Mouse (Mus musculus) testis, adult 2 months (tissue): ENCODE measurements around the gene Rhbdf2. TPM values are rescaled to one million over a fixed set of nuclear protein-coding genes. Genes with fewer than 3 reads are reported as not detected.

Experiments used
- H3K27ac ChIP-seq: fragments of 200-500 bp; 2 replicates; pipeline ENCODE4 v1.5.1; 2012; ENCODE audit warnings: low read depth, low read length; ENCODE audit not compliant: control insufficient read depth, insufficient read depth
- H3K27me3 ChIP-seq: fragments of 200-500 bp; 2 replicates; pipeline ENCODE4 v1.6.1; 2012; ENCODE audit warnings: mild to moderate bottlenecking, low read length, moderate library complexity; ENCODE audit not compliant: control insufficient read depth, insufficient read depth
- H3K36me3 ChIP-seq: fragments of 200-500 bp; 2 replicates; pipeline ENCODE4 v1.6.1; 2012; ENCODE audit warnings: mild to moderate bottlenecking, low read length; ENCODE audit not compliant: control insufficient read depth, insufficient read depth
- H3K4me1 ChIP-seq: fragments of 200-500 bp; 2 replicates; pipeline ENCODE4 v1.6.1; 2012; ENCODE audit warnings: low read length; ENCODE audit not compliant: control insufficient read depth, insufficient read depth
- H3K4me3 ChIP-seq: fragments of 200-500 bp; 2 replicates; pipeline ENCODE4 v1.5.1; 2012; ENCODE audit warnings: low read depth, mild to moderate bottlenecking, low read length, moderate library complexity, mixed read lengths; ENCODE audit not compliant: control insufficient read depth
- CTCF ChIP-seq: fragments of 200-500 bp; IDR thresholded peaks from 2 replicates; pipeline ENCODE4 v1.5.1; 2012; ENCODE audit warnings: low read depth, mild to moderate bottlenecking, inconsistent platforms, low read length, moderate library complexity; ENCODE audit not compliant: control insufficient read depth, insufficient read depth, insufficient replicate concordance
- POLR2A ChIP-seq: fragments of 200-500 bp; IDR thresholded peaks from 2 replicates; pipeline ENCODE4 v1.6.1; 2012; ENCODE audit warnings: low read depth, mild to moderate bottlenecking, inconsistent platforms, low read length, moderate library complexity; ENCODE audit not compliant: control insufficient read depth
- polyA plus RNA-seq: library from polyadenylated mRNA; depleted of rRNA; stranded (reverse); fragments of >200 nt; gene quantifications from 2 replicates; pipeline ENCODE4 v1.2.3, GENCODE M21; 2012

Gene Rhbdf2
- polyA plus RNA-seq, 1 experiment, result 7.5 TPM

DNA sequence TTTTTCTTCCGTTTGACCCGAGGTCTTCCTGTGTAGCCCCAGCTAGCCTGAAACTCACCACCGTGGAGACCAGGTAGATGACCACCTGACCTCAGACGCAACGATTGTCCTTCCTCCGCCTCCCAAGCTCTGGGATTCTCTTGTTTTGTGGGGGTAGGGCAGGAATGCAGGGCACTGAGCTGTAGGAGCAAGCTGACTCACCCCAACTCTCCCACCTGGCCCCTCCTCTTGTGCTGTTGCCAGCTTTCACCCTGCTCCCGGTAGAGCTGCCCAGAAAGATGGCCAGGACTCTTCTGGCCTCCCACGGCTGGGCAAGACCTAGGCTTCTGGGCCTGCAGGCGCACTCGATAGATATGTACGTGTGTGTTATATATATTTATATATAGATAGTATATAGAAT is 19.3 kb upstream of the Rhbdf2 start:
- no peak for TF ChIP-seq CTCF
- TF ChIP-seq POLR2A, result no peak
- H3K36me3 ChIP-seq, result no peaks in the 10 kb centered on the region
- no peak overlapping the region for H3K27ac ChIP-seq
- H3K4me3 ChIP-seq, result no peak overlapping the region
- no peaks in the 10 kb centered on the region for H3K27me3 ChIP-seq
- peaks cover 16% of the 10 kb centered on the region for H3K4me1 ChIP-seq

GRCm38 (mm10) chr11:116645446-116646110 is 18.8 kb upstream of the Rhbdf2 start:
- Histone ChIP-seq H3K4me3 (no peak overlapping the region), H3K4me1 (peaks cover 16% of the 10 kb centered on the region), H3K27me3 (no peaks in the 10 kb centered on the region), H3K27ac (no peak overlapping the region), H3K36me3 (no peaks in the 10 kb centered on the region)
- TF ChIP-seq POLR2A (no peak), CTCF (no peak)

DNA sequence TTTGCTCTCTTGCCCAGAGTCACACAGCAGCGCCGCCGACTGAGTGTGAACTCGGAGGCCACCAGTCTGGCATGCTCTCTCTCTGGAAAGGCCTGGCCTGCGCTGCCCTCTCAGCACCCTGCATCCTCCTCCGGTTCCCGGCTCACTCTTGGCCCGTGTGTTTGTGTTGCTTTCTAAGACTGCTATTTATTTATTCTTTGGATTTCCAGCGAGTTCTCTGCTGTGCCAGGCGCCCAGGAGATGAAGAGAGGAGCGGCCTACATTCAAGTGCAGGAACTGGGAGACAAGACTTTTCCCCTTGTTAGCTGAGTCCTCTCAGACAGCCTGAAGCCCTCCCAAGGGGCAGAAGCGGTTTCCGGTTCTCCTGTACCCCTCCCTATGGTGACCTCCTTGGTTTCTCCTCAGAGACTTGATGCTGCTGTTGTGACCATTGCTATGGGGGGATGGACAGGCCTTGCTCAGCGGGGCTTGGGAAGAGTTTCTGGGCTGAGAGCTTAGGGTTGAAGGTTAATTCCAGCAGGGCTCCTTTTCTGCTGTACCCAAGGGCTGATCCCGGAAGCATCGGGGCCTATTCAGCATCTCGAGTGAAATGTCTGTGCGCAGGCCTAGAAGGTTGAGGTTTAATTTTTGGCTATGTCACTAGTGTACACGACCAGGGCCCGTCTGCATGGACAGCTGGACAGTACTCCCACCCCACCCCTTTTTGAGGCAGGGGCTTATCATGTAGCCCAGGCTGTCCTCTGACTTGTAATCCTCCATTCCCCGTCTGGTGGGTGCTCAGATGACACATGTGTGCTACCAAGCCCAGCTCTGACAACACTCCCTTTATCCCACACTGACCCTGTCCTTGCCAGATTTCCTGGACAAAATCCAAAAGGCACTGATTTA is 17.6 kb upstream of the Rhbdf2 start:
- TF ChIP-seq POLR2A (no peak), CTCF (no peak)

DNA sequence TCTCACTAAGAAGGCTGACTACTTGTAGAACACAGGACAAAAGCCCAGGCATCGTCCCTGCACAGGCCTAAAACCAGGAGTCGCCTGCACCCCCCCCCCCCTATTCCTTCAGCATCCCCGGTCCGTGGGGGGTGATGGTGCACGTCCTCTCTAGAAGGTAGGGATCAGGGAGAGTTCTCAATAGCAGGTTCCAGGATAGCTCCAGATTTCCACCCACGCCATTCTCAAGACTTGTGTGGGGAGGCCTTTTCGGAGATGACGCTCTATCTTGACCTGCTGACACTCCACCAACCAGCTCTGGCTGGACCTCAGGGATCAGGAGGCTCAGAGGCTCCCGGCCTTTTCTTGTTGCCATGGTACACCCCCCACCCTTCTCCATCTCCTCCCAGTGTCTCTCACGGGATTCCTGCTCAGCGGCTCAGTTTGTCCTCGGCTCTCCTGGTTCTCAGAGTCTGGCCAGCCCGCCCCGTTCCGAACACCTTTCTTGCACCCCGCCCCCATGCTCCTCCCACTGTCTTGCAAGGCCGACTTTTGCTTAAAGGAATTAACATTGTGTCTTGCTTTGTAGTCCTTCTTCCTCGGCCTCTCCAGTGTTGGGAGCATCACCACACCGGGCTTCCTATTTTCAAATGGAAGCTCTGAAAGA is 16.9 kb upstream of the Rhbdf2 start:
- Histone ChIP-seq H3K4me1 (peaks cover 16% of the 10 kb centered on the region), H3K27me3 (no peaks in the 10 kb centered on the region), H3K27ac (peak overlapping the region; percentile 38; the same call in 1 of the 2 replicates), H3K36me3 (no peaks in the 10 kb centered on the region), H3K4me3 (peak overlapping the region; percentile 51)
- TF ChIP-seq CTCF (no peak), POLR2A (no peak)

More for the DNA sequence above, 17.6 kb upstream of the Rhbdf2 start:
- peak overlapping the region; percentile 38; the same call in 1 of the 2 replicates for H3K27ac ChIP-seq
- H3K4me3 ChIP-seq, result no peak overlapping the region
- no peaks in the 10 kb centered on the region for H3K36me3 ChIP-seq
- H3K4me1 ChIP-seq, result peaks cover 16% of the 10 kb centered on the region
- no peaks in the 10 kb centered on the region for H3K27me3 ChIP-seq

DNA sequence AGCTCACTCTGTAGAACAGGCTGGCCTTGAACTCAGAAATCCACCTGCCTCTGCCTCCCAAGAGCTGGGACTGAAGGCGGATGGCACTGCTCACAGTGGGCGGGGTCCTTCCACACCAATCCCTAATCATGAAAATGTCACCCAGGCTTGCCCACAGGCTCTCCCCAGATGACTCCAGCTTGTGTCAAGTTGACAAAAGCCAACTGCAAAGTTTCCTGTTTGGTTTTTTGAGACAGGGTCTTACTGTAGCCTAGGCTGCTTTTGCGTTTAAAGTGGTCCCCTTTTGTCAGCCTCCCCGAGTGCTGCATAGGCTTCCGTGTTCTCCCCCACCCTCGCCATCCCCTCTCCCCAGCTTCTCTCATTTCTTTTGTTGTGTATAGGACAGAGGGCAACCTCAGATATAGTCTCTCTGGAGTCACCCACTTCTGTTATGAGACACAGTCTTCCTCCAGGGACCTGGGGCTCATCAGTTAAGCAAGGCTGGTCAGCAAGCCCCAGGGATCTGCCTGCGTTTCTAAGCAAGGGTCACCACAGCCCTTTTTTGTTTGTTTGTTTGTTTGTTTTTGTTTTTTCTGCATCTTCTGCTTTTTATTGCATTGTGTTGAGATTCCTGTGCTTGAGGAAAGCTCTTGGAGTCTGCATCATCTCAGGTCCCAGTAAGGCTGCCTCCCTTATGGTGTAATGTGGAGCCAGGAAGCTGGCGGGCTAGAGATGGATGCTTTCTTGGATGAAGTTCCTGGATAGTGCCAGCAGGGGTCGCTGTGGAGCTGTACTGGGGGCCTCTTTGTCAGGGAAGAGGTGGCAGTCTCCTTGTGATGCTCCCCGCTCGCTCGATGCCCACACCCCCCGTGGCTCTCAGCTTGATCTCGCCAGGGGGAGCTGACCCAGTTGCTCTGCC is 16.1 kb upstream of the Rhbdf2 start:
- Histone ChIP-seq H3K4me1 (peaks cover 16% of the 10 kb centered on the region), H3K27ac (no peak overlapping the region), H3K27me3 (no peaks in the 10 kb centered on the region), H3K4me3 (peak overlapping the region; percentile 51), H3K36me3 (no peaks in the 10 kb centered on the region)
- peak; percentile 95 for TF ChIP-seq CTCF
- TF ChIP-seq POLR2A, result no peak

DNA sequence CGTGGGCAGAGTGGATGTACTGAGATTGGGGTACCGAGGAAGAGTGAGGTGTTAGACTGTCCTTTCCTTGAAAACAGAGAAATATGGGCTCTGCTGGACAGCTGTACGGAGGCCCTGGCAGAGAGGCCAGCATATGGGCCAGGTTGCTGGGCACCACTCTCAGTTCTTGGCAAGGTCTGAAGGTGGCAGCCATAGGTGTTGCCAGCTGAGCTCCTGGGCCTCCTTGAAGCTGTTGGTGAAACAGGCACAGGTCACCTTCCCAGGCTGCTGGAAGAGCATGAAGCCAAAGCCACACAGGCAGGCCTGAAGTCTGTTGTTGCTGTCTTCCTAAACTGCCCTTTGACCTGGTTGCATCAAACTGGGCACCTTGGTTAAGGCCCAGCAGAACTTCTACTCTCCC is 14.9 kb upstream of the Rhbdf2 start:
- H3K27me3 ChIP-seq, result no peaks in the 10 kb centered on the region
- TF ChIP-seq CTCF, result no peak
- TF ChIP-seq POLR2A, result no peak

More for the DNA sequence above, 14.9 kb upstream of the Rhbdf2 start:
- Histone ChIP-seq H3K4me1 (peaks cover 13% of the 10 kb centered on the region), H3K4me3 (no peak overlapping the region), H3K36me3 (no peaks in the 10 kb centered on the region), H3K27ac (no peak overlapping the region)
